Mouse (Mus musculus) heart, postnatal 0 days (tissue): Measurements from ENCODE around the gene Gpr62.

ENCODE experiments used
- CTCF ChIP-seq: IDR thresholded peaks from 2 replicates; pipeline ENCODE4 v1.5.1; 2016; ENCODE audit warnings: antibody characterized with exemption, control low read depth, low read depth
- EP300 ChIP-seq: IDR thresholded peaks from 2 replicates; pipeline ENCODE4 v1.6.1; 2016; ENCODE audit warnings: antibody characterized with exemption, low read depth

DNA sequence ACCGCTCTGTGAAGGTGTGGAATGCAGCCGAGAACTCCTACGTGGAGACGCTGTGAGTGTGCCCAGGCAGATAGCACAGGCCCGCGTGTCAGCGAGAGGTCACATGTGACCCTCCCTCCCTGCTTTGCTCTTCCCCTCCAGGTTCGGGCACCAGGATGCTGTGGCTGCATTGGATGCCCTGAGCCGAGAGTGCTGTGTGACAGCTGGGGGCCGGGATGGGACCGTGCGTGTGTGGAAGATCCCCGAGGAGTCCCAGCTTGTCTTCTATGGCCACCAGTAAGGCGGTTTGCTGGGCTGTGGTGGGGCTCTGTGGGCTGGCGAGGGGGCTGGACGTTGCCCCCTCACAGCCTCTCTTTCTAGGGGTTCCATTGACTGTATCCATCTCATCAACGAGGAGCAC is 17.9 kb upstream of the Gpr62 start:
- TF ChIP-seq EP300 = no peak
- no peak for TF ChIP-seq CTCF
